Mouse (Mus musculus): ENCODE measurements around the gene Myod1. TPM values are rescaled to one million over a fixed set of nuclear protein-coding genes. Genes with fewer than 3 reads are reported as not detected.

The Myod1 gene
- total RNA-seq, 2 experiments from 2014 or later: 17.3 to 21.3 TPM

GRCm38 (mm10) chr7:46422052-46422763, 45.9 kb downstream of the Myod1 start:
- DNase-seq: no peak
- no peak overlapping the region for H3K4me3 ChIP-seq
- TF ChIP-seq CTCF (IDR thresholded peaks at IDR 0.05): no peak
- peak overlapping the region; percentile 81 for H3K27ac ChIP-seq
- intact Hi-C loops (cut with DNase I): loop anchor here (2.0 kb wide), 1 partner anchor 29 kb away; no protein-coding TSS in a partner anchor

GRCm38 (mm10) chr7:46422764-46423412, 46.6 kb downstream of the Myod1 start:
- intact Hi-C loops (cut with DNase I): loop anchor here (2.0 kb wide), 1 partner anchor 30 kb away; no protein-coding TSS in a partner anchor
- Histone ChIP-seq H3K27ac (peak overlapping the region; percentile 81), H3K4me3 (no peak overlapping the region)
- DNase-seq: peak; percentile 87
- peak; percentile 69 for TF ChIP-seq CTCF (IDR thresholded peaks at IDR 0.05)

- no peak for DNase-seq
- H3K4me3 ChIP-seq: no peak overlapping the region
- peak overlapping the region; percentile 38; the same call in 1 of the 2 replicates for H3K27ac ChIP-seq
- intact Hi-C loops (cut with DNase I): loop anchor here (2.0 kb wide), 1 partner anchor 31 kb away; no protein-coding TSS in a partner anchor
- no peak for TF ChIP-seq CTCF (IDR thresholded peaks at IDR 0.05)
Measured at GRCm38 (mm10) chr7:46423951-46424350, 47.7 kb downstream of the Myod1 start.

GRCm38 (mm10) chr7:46425012-46425411, 48.7 kb downstream of the Myod1 start:
- intact Hi-C loops (cut with DNase I): no loop called here

More at GRCm38 (mm10) chr7:46425012-46425411, 48.7 kb downstream of the Myod1 start:
- Histone ChIP-seq H3K4me3 (no peak overlapping the region), H3K27ac (no peak overlapping the region)
- DNase-seq: no peak
- TF ChIP-seq CTCF (IDR thresholded peaks at IDR 0.05): no peak

Other genes starting within 250 kb of the Myod1 start
- gene Abcc8, start 196.4 kb upstream of the Myod1 start, total RNA-seq (2021): 1 to 10 TPM; 2.4 to 4.2 TPM
- gene Ush1c, start 138.0 kb upstream of the Myod1 start, total RNA-seq (2021): 1 to 10 TPM; 6.2 to 9.7 TPM
- 1 to 10 TPM in 1 of 2 experiments, under 1 TPM in 1; 0.33 to 1.2 TPM for gene Otog, start 135.5 kb upstream of the Myod1 start, total RNA-seq (2021)
- 10 to 100 TPM; 38.9 to 66.6 TPM for gene Kcnc1, start 20.0 kb downstream of the Myod1 start, total RNA-seq (2021)

Measured in gastrocnemius, adult 2 months (tissue).